Mouse (Mus musculus) hindbrain, embryonic 11.5 days (tissue): ENCODE data around the gene Rhbdd3. TPM values are rescaled to one million over a fixed set of nuclear protein-coding genes. Genes with fewer than 3 reads are reported as not detected.

Experiments used
- ATAC-seq: fragments of 200-750 bp; cut with Nextera tagmentation; 2 replicates; pipeline ENCODE4 v1.8.0; 2017; ENCODE audit warnings: mild to moderate bottlenecking, moderate TSS enrichment, moderate library complexity; ENCODE audit not compliant: low FRiP score
- DNase-seq: peaks from one replicate; pipeline ENCODE4 v3.0.0-alpha.2; 2015; ENCODE audit warnings: low spot score
- H3K27ac ChIP-seq: fragments of 300-500 bp; sonication (generic); 2 replicates; pipeline ENCODE4 v1.5.1; 2014; ENCODE audit warnings: mild to moderate bottlenecking, low read depth, low read length
- H3K27me3 ChIP-seq: fragments of 300-500 bp; sonication (generic); 2 replicates; pipeline ENCODE4 v1.6.1; 2014; ENCODE audit warnings: mild to moderate bottlenecking, low read length, moderate library complexity, mixed read lengths; ENCODE audit not compliant: control insufficient read depth, insufficient read depth
- H3K36me3 ChIP-seq: fragments of 300-500 bp; sonication (generic); 2 replicates; pipeline ENCODE4 v1.6.1; 2014; ENCODE audit warnings: mild to moderate bottlenecking, low read length, moderate library complexity, mixed read lengths; ENCODE audit not compliant: control insufficient read depth, insufficient read depth
- H3K4me1 ChIP-seq: fragments of 300-500 bp; sonication (generic); replicated peaks from 2 replicates; pipeline ENCODE4 v1.6.1; 2014; ENCODE audit warnings: low read length, mixed read lengths; ENCODE audit not compliant: control insufficient read depth, insufficient read depth
- H3K4me2 ChIP-seq: fragments of 300-500 bp; sonication (generic); replicated peaks from 2 replicates; pipeline ENCODE4 v1.6.1; 2014; ENCODE audit warnings: mild to moderate bottlenecking, low read depth, low read length
- H3K4me3 ChIP-seq: fragments of 300-500 bp; sonication (generic); 2 replicates; pipeline ENCODE4 v1.5.1; 2014; ENCODE audit warnings: low read depth, low read length
- H3K9ac ChIP-seq: fragments of 300-500 bp; sonication (generic); 2 replicates; pipeline ENCODE4 v1.6.1; 2014; ENCODE audit warnings: low read depth, low read length
- H3K9me3 ChIP-seq: fragments of 300-500 bp; sonication (generic); 2 replicates; pipeline ENCODE4 v1.6.1; 2016; ENCODE audit warnings: low read length; ENCODE audit not compliant: control insufficient read depth
- WGBS: fragments of 180-500 bp; shearing (Covaris S2); extraction: QIAGEN DNeasy Blood & Tissue Kit; methylation state at CpG from one replicate; pipeline ENCODE4 v1.1.7; 2014; 5-methylcytosine and 5-hydroxymethylcytosine counted together
- polyA plus RNA-seq: library from polyadenylated mRNA; unstranded; fragments of >200 nt; fragmentation: Nextera tagmentation; extraction: Ambion mirVana; gene quantifications from 2 replicates; pipeline ENCODE4 v1.2.1, GENCODE M21; 2014

Gene Rhbdd3
- polyA plus RNA-seq, 1 experiment from 2014 or later: 18.2 TPM

GRCm38 (mm10) chr11:5149955-5150354 lies 51.2 kb downstream of the Rhbdd3 start:
- no peak for DNase-seq
- no peaks in the 10 kb centered on the region for H3K36me3 ChIP-seq
- no peak overlapping the region for H3K9ac ChIP-seq
- no peak overlapping the region for H3K4me2 ChIP-seq
- H3K9me3 ChIP-seq: no peaks in the 10 kb centered on the region
- no peak overlapping the region for H3K27ac ChIP-seq
- H3K27me3 ChIP-seq: no peaks in the 10 kb centered on the region
- H3K4me1 ChIP-seq: peaks cover 15% of the 10 kb centered on the region
- H3K4me3 ChIP-seq: no peak overlapping the region
- WGBS: 75% methylated on average over 9 of the region's 9 CpGs
- ATAC-seq: no peak

- H3K4me3 ChIP-seq: no peak overlapping the region
- H3K4me2 ChIP-seq: no peak overlapping the region
- no peaks in the 10 kb centered on the region for H3K9me3 ChIP-seq
- no peaks in the 10 kb centered on the region for H3K27me3 ChIP-seq
- peaks cover 20% of the 10 kb centered on the region for H3K4me1 ChIP-seq
- ATAC-seq (no peak), DNase-seq (no peak)
- no peaks in the 10 kb centered on the region for H3K36me3 ChIP-seq
- H3K9ac ChIP-seq: no peak overlapping the region
- 50% methylated on average over 9 of the region's 9 CpGs for WGBS
- H3K27ac ChIP-seq: no peak overlapping the region
These were observed 51.9 kb downstream of the Rhbdd3 start for GRCm38 (mm10) chr11:5150416-5151246.

GRCm38 (mm10) chr11:5151247-5151630 lies 52.5 kb downstream of the Rhbdd3 start:
- Histone ChIP-seq H3K4me3 (peak overlapping the region; percentile 52), H3K27ac (no peak overlapping the region), H3K9me3 (no peaks in the 10 kb centered on the region), H3K9ac (peak overlapping the region; percentile 74), H3K36me3 (no peaks in the 10 kb centered on the region), H3K27me3 (no peaks in the 10 kb centered on the region), H3K4me1 (peaks cover 20% of the 10 kb centered on the region), H3K4me2 (peak overlapping the region; percentile 96)
- ATAC-seq: no peak
- WGBS: 10% methylated on average over 4 of the region's 4 CpGs
- DNase-seq: no peak

GRCm38 (mm10) chr11:5151680-5152337 lies 53.1 kb downstream of the Rhbdd3 start, which contains the start of gene Emid1:
Emid1 (minus strand) TSS chr11:5152257.
- Histone ChIP-seq H3K27ac (no peak within 1 kb of the TSS), H3K4me1 (peaks cover 20% of the 10 kb centered on the region)

GRCm38 (mm10) chr11:5154961-5155805 lies 56.5 kb downstream of the Rhbdd3 start:
- H3K36me3 ChIP-seq: no peaks in the 10 kb centered on the region
- ATAC-seq (no peak), DNase-seq (no peak)
- no peak overlapping the region for H3K9ac ChIP-seq
- no peak overlapping the region for H3K27ac ChIP-seq
- H3K4me2 ChIP-seq: no peak overlapping the region
- H3K27me3 ChIP-seq: no peaks in the 10 kb centered on the region
- no peak overlapping the region for H3K4me3 ChIP-seq
- no peaks in the 10 kb centered on the region for H3K9me3 ChIP-seq
- peaks cover 11% of the 10 kb centered on the region for H3K4me1 ChIP-seq
- WGBS: 45% methylated on average over 10 of the region's 10 CpGs

More at GRCm38 (mm10) chr11:5151680-5152337, 53.1 kb downstream of the Rhbdd3 start, which contains the start of gene Emid1:
- ATAC-seq (peak; percentile 28), DNase-seq (peak; percentile 70)
- H3K4me2 ChIP-seq: peak within 1 kb of the TSS; percentile 96
- H3K27me3 ChIP-seq: no peaks in the 10 kb centered on the region
- no peaks in the 10 kb centered on the region for H3K9me3 ChIP-seq
- peak within 1 kb of the TSS; percentile 74 for H3K9ac ChIP-seq
- H3K36me3 ChIP-seq: no peaks in the 10 kb centered on the region
- peak within 1 kb of the TSS; percentile 52 for H3K4me3 ChIP-seq
- WGBS: under 1% methylated on average over 46 of the region's 53 CpGs

Other genes starting within 250 kb of the Rhbdd3 start
- 49.9 and 51.7 TPM in 2 replicates for gene Nf2, start 249.4 kb upstream of the Rhbdd3 start, polyA plus RNA-seq
- 80.8 and 85.7 TPM in 2 replicates for gene Nipsnap1, start 225.0 kb upstream of the Rhbdd3 start, polyA plus RNA-seq
- 61.9 and 64.7 TPM in 2 replicates for gene Thoc5, start 203.6 kb upstream of the Rhbdd3 start, polyA plus RNA-seq
- 0.82 and 1.2 TPM in 2 replicates for gene Nefh, start 150.9 kb upstream of the Rhbdd3 start, polyA plus RNA-seq
- 60.7 and 61.3 TPM in 2 replicates for gene Ap1b1, start 112.1 kb upstream of the Rhbdd3 start, polyA plus RNA-seq
- gene Rasl10a, start 40.8 kb upstream of the Rhbdd3 start, polyA plus RNA-seq: 0.40 and 0.46 TPM in 2 replicates
- gene Gas2l1, start 33.6 kb upstream of the Rhbdd3 start, polyA plus RNA-seq: 23.0 and 24.8 TPM in 2 replicates
- 430 and 463 TPM in 2 replicates for gene Ewsr1, start 340 bp downstream of the Rhbdd3 start, polyA plus RNA-seq
- gene Emid1, start 53.3 kb downstream of the Rhbdd3 start, polyA plus RNA-seq: 19.2 and 22.7 TPM in 2 replicates
- 6.6 and 6.7 TPM in 2 replicates for gene Kremen1, start 162.6 kb downstream of the Rhbdd3 start, polyA plus RNA-seq